Mouse (Mus musculus) lung, embryonic 14.5 days (tissue): ENCODE measurements around the gene March7. TPM values are rescaled to one million over a fixed set of nuclear protein-coding genes. Genes with fewer than 3 reads are reported as not detected.

Experiments
- ATAC-seq: fragments of 200-750 bp; cut with Nextera tagmentation; 2 replicates; pipeline ENCODE4 v1.8.0; 2017; ENCODE audit warnings: mild to moderate bottlenecking, moderate TSS enrichment, moderate library complexity; ENCODE audit not compliant: insufficient read depth
- DNase-seq: peaks from one replicate; pipeline ENCODE4 v3.0.0-alpha.2; 2015
- H3K27ac ChIP-seq: fragments of 300-500 bp; sonication (generic); 2 replicates; pipeline ENCODE4 v1.5.1; 2014; ENCODE audit warnings: low read depth, mild to moderate bottlenecking, moderate library complexity
- H3K27me3 ChIP-seq: fragments of 300-500 bp; sonication (generic); 2 replicates; pipeline ENCODE4 v1.6.1; 2014; ENCODE audit warnings: low read length, control low read depth; ENCODE audit not compliant: insufficient read depth
- H3K36me3 ChIP-seq: fragments of 300-500 bp; sonication (generic); 2 replicates; pipeline ENCODE4 v1.6.1; 2014; ENCODE audit warnings: control low read depth; ENCODE audit not compliant: insufficient read depth
- H3K4me1 ChIP-seq: fragments of 300-500 bp; sonication (generic); 2 replicates; pipeline ENCODE4 v1.6.1; 2014; ENCODE audit warnings: antibody characterized with exemption, control low read depth; ENCODE audit not compliant: insufficient read depth
- H3K4me2 ChIP-seq: fragments of 300-500 bp; sonication (generic); 2 replicates; pipeline ENCODE4 v1.6.1; 2014; ENCODE audit warnings: mild to moderate bottlenecking
- H3K4me3 ChIP-seq: fragments of 300-500 bp; sonication (generic); 2 replicates; pipeline ENCODE4 v1.5.1; 2014; ENCODE audit warnings: low read depth, low read length
- H3K9ac ChIP-seq: fragments of 300-500 bp; sonication (generic); 2 replicates; pipeline ENCODE4 v1.6.1; 2014
- H3K9me3 ChIP-seq: fragments of 300-500 bp; sonication (generic); 2 replicates; pipeline ENCODE4 v1.6.1; 2016; ENCODE audit warnings: low read depth, low read length, control low read depth
- CTCF ChIP-seq: IDR thresholded peaks from 2 replicates; pipeline ENCODE4 v1.5.1; 2016; ENCODE audit warnings: antibody characterized with exemption, low read depth
- WGBS: fragments of 180-500 bp; shearing (Covaris S2); extraction: QIAGEN DNeasy Blood & Tissue Kit; methylation state at CpG from one replicate; pipeline ENCODE4 v1.1.7; 2014; 5-methylcytosine and 5-hydroxymethylcytosine counted together
- polyA plus RNA-seq: library from polyadenylated mRNA; unstranded; fragments of >200 nt; fragmentation: Nextera tagmentation; extraction: Ambion mirVana; gene quantifications from 2 replicates; pipeline ENCODE4 v1.2.1, GENCODE M21; 2014

Gene March7
- 78.7 and 81.4 TPM in 2 replicates for polyA plus RNA-seq

DNA sequence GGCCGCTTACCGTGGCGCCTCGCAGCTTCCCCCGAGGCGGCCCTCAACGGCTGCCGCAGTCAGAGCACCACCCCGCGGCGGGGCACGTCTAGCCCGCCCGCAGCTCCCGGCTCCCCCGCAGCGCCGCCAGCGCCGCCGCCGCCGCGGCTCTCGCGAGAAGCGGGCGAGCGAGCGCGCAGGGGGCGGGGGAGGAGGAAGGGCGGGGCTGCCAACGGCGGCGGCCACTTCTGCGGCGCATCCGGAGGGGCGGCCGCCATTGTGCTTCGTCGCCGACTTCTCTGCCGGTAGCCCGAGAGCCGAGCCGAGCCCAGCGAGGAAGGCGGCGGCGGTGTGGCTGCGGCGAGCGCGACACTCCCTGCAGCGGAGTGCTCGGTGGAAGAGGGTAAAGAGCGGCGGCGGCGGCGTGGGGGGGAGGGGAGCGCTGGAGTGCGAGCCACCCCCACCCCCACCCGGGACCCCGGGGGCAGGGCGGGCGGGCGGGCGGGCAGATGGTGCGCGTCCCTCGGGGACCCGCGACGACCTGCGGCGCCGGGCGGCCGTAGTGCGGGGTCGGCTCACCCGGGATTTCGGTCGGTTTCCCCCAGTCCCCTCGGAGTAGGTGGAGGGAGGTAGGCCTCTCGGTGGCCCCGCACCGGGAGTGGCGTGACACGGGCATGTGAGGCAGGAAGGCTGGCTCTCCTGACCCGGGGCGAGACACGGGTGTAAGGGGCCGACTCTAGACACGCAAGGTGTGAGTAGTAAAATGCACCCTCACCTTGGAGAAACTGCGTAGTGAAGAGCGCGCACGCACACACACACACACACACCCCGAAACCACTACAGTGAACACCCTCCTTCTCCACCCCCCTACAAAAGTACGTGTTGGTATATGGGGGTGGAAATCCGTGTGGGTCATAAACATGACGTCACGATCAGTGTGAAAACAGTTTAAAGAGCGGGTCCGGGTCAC is at the start of gene March7, which contains the start of gene Baz2b:
Gene March7, plus strand, starts transcription at position 185 of the 949 bp plus-strand sequence.
Gene Baz2b, minus strand, starts transcription at position 137 of the 949 bp plus-strand sequence.
- no peaks in the 10 kb centered on the region for H3K9me3 ChIP-seq
- under 1% methylated on average over 88 of the region's 109 CpGs for WGBS
- peak within 1 kb of the TSS; percentile 89 for H3K4me3 ChIP-seq
- H3K4me2 ChIP-seq = peak within 1 kb of the TSS; percentile 91
- peak within 1 kb of the TSS; percentile 91 for H3K27ac ChIP-seq
- H3K9ac ChIP-seq = peak within 1 kb of the TSS; percentile 94
- H3K36me3 ChIP-seq = peaks cover 25% of the 10 kb centered on the region
- DNase-seq = peak; percentile 94
- ATAC-seq = peak; percentile 94
- TF ChIP-seq CTCF = peak; percentile 32
- peaks cover 16% of the 10 kb centered on the region for H3K4me1 ChIP-seq
- no peaks in the 10 kb centered on the region for H3K27me3 ChIP-seq

DNA sequence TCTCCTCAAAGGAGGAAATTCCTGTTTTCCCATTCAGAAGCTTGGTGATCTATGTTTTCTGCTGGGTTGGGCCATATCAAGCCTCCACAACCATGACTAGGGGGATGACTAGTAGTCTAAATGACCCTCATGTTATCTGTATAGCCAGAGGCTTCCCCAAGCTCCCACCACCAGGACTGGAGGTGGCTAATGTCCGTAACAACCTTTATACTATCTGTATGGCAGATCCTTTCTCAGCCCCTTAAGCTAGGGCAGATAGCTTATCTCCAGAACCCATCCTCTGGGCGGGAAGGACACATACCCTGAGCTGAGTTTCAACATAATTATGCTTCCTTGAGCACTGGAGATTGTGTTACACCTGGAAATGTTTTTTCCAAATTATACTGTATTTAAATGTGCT is 45.9 kb upstream of the March7 start:
- Histone ChIP-seq H3K27me3 (no peaks in the 10 kb centered on the region), H3K9me3 (no peaks in the 10 kb centered on the region), H3K4me3 (no peak overlapping the region), H3K4me1 (no peaks in the 10 kb centered on the region), H3K4me2 (no peak overlapping the region), H3K27ac (no peak overlapping the region), H3K9ac (no peak overlapping the region), H3K36me3 (no peaks in the 10 kb centered on the region)
- TF ChIP-seq CTCF = no peak
- ATAC-seq = no peak
- 56% methylated on average over 2 of the region's 2 CpGs for WGBS
- no peak for DNase-seq

DNA sequence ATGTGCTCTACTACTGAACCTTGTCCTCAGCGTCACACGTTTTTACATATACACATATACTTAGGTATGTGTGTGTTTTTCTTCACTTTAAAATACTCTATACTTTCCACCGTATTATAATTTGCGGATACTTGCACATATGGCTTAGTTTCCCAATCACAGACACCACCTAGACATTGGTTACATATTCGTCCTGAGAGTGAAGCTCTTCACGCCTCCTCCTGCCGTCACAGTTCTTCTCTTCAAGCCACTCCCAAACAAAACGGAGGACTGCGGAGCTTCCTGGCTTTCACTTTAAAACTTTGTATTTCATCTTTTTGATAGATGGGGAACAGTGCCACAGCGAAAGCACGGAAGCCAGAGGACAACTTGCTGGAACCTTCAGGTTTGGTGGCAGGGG is 44.0 kb upstream of the March7 start:
- ATAC-seq (no peak), DNase-seq (no peak)
- no peaks in the 10 kb centered on the region for H3K4me1 ChIP-seq
- no peak overlapping the region for H3K4me3 ChIP-seq
- H3K27me3 ChIP-seq = no peaks in the 10 kb centered on the region
- no peak for TF ChIP-seq CTCF
- no peak overlapping the region for H3K4me2 ChIP-seq
- 84% methylated on average over 11 of the region's 11 CpGs for WGBS
- no peaks in the 10 kb centered on the region for H3K9me3 ChIP-seq
- H3K27ac ChIP-seq = no peak overlapping the region
- no peaks in the 10 kb centered on the region for H3K36me3 ChIP-seq
- no peak overlapping the region for H3K9ac ChIP-seq

DNA sequence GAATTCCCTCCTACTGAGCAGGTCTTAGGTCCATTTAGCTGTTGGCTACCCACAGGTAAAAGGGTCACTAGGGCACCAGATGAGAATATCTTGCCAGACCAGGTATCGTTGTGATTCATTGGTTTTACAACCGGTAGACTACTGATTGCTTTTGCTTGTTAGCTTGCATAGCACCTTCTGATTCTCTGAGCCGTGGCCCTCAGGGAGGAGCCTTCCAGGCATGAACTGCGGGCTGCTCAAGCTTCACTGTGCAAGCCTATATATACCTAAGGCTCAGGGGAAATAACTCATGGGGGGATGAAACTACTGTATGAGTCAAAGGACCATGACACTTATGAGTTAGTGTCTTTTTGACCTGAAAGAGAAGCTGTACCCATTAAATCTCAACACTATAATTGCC is 42.8 kb upstream of the March7 start:
- Histone ChIP-seq H3K4me1 (no peaks in the 10 kb centered on the region), H3K9ac (no peak overlapping the region), H3K27ac (no peak overlapping the region), H3K4me2 (no peak overlapping the region), H3K27me3 (no peaks in the 10 kb centered on the region), H3K36me3 (no peaks in the 10 kb centered on the region), H3K4me3 (no peak overlapping the region), H3K9me3 (no peaks in the 10 kb centered on the region)
- TF ChIP-seq CTCF = no peak
- DNase-seq (no peak), ATAC-seq (no peak)
- 90% methylated on average over 4 of the region's 4 CpGs for WGBS

DNA sequence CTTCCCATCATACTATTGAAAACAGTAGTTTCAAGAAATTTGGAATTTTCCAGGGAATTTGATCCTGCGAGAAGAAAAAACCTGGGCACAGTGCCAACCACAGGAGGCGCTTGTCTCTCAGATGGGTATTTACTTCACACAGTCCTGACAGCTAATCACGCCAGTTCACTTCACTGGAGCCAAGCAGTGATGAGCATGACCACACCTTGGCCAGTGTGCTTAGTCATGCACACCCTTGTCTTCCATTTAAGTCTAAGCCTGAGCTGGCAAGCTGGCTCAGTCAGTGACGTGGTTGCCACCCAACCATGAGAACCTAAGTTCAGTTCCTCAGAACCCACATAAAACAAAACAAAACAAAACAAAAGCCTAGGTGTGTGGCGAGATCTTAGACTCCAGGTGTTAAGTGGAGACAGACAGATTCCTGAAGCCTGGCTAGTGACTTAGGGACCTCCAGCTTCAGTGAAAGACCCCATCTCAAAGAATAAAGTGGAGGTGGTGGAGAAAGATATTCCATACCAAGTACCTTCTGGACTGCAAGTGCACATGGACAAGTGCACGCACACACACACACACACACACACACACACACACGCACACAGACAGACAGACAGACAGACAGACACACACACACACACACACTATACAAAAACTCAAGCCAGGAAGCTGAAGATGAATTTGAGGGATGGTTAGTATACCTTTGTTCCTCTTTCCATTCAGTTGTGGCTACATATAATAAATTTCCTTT is 37.7 kb upstream of the March7 start:
- Histone ChIP-seq H3K27me3 (no peaks in the 10 kb centered on the region), H3K27ac (no peak overlapping the region), H3K4me1 (no peaks in the 10 kb centered on the region), H3K36me3 (no peaks in the 10 kb centered on the region), H3K9me3 (no peaks in the 10 kb centered on the region), H3K9ac (no peak overlapping the region), H3K4me3 (no peak overlapping the region), H3K4me2 (no peak overlapping the region)
- peak; percentile 47 for DNase-seq
- peak; percentile 4; the same call in 1 of the 2 replicates for TF ChIP-seq CTCF
- WGBS = 54% methylated on average over 7 of the region's 7 CpGs
- ATAC-seq = no peak

DNA sequence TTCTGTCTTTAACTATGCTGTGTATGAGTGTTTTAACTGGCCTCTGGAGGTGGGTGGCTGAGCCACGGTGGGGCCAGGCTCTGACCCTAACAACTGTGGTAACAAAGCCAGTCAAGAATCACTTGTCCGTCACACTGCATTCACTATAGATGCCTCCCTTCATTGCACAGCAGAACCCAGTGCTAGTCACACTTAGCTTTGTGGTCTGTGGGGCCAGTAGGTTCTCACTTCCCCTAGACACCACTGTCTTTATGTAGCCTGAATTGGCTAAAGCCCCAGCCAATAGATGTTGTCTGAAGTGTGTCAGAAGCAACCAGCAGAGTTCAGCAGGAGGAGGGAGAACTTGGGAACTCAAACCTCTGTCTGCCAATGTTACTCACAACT is 37.2 kb upstream of the March7 start:
- DNase-seq = no peak
- Histone ChIP-seq H3K27me3 (no peaks in the 10 kb centered on the region), H3K36me3 (no peaks in the 10 kb centered on the region), H3K9me3 (no peaks in the 10 kb centered on the region), H3K4me1 (no peaks in the 10 kb centered on the region), H3K4me3 (no peak overlapping the region), H3K4me2 (no peak overlapping the region), H3K27ac (no peak overlapping the region), H3K9ac (no peak overlapping the region)
- no peak for TF ChIP-seq CTCF
- ATAC-seq = no peak
- WGBS = 80% methylated on average over 2 of the region's 2 CpGs

DNA sequence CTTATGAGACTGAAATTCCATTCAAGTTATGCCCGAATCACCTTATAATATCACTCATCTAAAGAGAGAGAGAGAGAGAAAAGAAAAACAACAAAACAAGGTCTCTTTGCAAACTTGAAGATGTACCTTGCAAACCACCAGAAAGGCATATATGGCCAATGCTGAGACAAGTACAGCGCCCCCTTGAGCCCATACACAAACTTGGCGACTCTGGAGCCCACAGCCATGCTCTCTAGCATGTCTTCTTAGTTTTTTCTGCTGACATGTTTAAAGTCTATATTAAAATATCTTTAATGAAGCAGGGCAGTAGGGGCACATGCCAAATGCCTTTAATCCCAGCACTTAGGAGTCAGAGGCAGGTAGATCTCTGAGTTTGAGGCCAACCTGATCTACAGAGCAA is 36.5 kb upstream of the March7 start:
- H3K9me3 ChIP-seq = no peaks in the 10 kb centered on the region
- no peaks in the 10 kb centered on the region for H3K4me1 ChIP-seq
- 54% methylated on average over 3 of the region's 3 CpGs for WGBS
- H3K27ac ChIP-seq = no peak overlapping the region
- no peak overlapping the region for H3K4me2 ChIP-seq
- DNase-seq (no peak), ATAC-seq (no peak)
- TF ChIP-seq CTCF = no peak
- H3K9ac ChIP-seq = no peak overlapping the region
- no peak overlapping the region for H3K4me3 ChIP-seq
- no peaks in the 10 kb centered on the region for H3K27me3 ChIP-seq
- H3K36me3 ChIP-seq = no peaks in the 10 kb centered on the region
